In the genomic region with DNA sequence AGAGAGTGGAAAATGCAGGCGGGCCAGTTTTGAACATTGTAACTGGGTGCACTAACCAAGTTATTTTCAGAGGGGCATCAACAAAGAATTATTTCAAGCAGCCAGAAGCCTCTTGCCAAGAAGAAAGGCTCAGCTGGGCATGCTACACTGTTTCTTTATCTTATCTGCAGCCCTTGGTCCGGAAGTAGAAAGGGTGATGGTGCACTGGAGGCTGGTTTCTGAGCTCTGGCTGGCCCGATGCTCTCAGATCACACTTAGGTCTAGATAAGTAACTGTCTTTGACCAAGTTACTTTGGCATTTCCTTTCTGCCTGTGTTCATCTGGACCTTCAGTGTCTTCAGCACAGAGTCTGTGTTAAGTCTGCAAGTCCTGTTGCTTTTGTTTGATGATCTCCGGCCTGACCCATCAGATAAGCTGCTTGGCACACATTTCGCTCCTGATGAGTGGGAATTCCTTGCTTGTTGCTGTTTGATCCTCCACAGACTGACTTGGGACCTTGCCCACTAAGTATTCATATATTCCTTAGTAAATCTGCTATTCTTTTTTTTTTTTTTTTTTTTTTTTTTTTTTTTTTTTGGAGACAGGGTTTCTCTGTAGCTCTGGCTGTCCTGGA, we compare ENCODE assay signal across 20 mouse cellular contexts.
DNase-seq lines count a peak whose midpoint lies in the region; ATAC-seq and TF ChIP-seq lines count a peak whose summit lies in the region.
"Had no signal": no experiment of that assay in that cellular context is flagged by ENCODE, and none has a peak within 500 bp of the region (broad histone marks: within the 10 kb centered on the region; RNA-seq: fewer than 3 reads in every experiment).

No protein-coding gene starts in this region.

- no peaks in the 10 kb centered on the region for H3K36me3 ChIP-seq in lung, embryonic 15.5 days
- H3K36me3 ChIP-seq: embryonic facial prominence, embryonic 10.5 days; limb, embryonic 10.5 days; midbrain, embryonic 12.5 days; neural tube, embryonic 15.5 days had no signal

- no peak for TF ChIP-seq CTCF in lung, adult 2 months (IDR thresholded peaks at IDR 0.05; ENCODE audit: insufficient read depth, low read length)
- no peak for TF ChIP-seq CTCF in gastrocnemius, adult 2 months (IDR thresholded peaks at IDR 0.05)

- peak; percentile 24 to 33 for DNase-seq in heart, adult 18-20 months
- no peak for DNase-seq in heart, adult 8-10 months (ENCODE audit: low spot score)
- DNase-seq in lung, adult 2 months = no peak
- DNase-seq in heart, postnatal 10 days = peak; percentile 32 to 45
- peak; percentile 67 for DNase-seq in lung, postnatal 36 days
- no peak for DNase-seq in thymus, postnatal 25 days
- DNase-seq in gastrocnemius, adult 2 months = no peak
- DNase-seq: adrenal gland, adult 8-10 months; cerebellum, adult 11 months; cerebellum, postnatal 36 days; kidney, adult 2 months; kidney, postnatal 14 days; thymus, adult 2 months had no signal

- H3K9me3 ChIP-seq in lung, embryonic 15.5 days = no peaks in the 10 kb centered on the region
- H3K9me3 ChIP-seq: embryonic facial prominence, embryonic 10.5 days; limb, embryonic 10.5 days; midbrain, embryonic 12.5 days; neural tube, embryonic 15.5 days had no signal

- no peaks in the 10 kb centered on the region for H3K27me3 ChIP-seq in lung, embryonic 15.5 days

- intact Hi-C loops in heart, postnatal 10 days (cut with DNase I) = no loop called here
- intact Hi-C loops in gastrocnemius, adult 2 months (cut with DNase I) = no loop called here

- H3K4me1 ChIP-seq in lung, embryonic 15.5 days = peaks cover 31% of the 10 kb centered on the region
- peaks cover 16% of the 10 kb centered on the region for H3K4me1 ChIP-seq in lung, adult 2 months (ENCODE audit: control insufficient read depth, insufficient read depth, low read length)

- 38% methylated on average over 5 of the region's 5 CpGs for WGBS in lung, embryonic 15.5 days
- 32% methylated on average over 5 of the region's 5 CpGs for WGBS in lung, adult 2 months

- no peak overlapping the region for H3K4me2 ChIP-seq in lung, embryonic 15.5 days
- H3K4me2 ChIP-seq: midbrain, embryonic 12.5 days; neural tube, embryonic 15.5 days had no signal

- no peak for TF ChIP-seq POLR2A in lung, adult 2 months (IDR thresholded peaks at IDR 0.05; ENCODE audit: borderline replicate concordance, extremely low read depth, low read depth, low read length)

- no peak overlapping the region for H3K9ac ChIP-seq in lung, embryonic 15.5 days
- H3K9ac ChIP-seq: midbrain, embryonic 12.5 days; neural tube, embryonic 15.5 days had no signal

- ATAC-seq in lung, embryonic 15.5 days (ENCODE audit: borderline replicate concordance, extremely low read depth, low FRiP score, low TSS enrichment) = no peak
- ATAC-seq: forebrain, embryonic 14.5 days had no signal

- no peak overlapping the region for H3K4me3 ChIP-seq in lung, embryonic 15.5 days
- H3K4me3 ChIP-seq in lung, adult 2 months (replicated peaks; ENCODE audit: extremely low read depth, low read depth, low read length) = no peak overlapping the region
- no peak overlapping the region for H3K4me3 ChIP-seq in gastrocnemius, adult 2 months
- H3K4me3 ChIP-seq: embryonic facial prominence, embryonic 10.5 days; left cerebral cortex, adult 2 months; limb, embryonic 10.5 days; midbrain, embryonic 12.5 days; neural tube, embryonic 15.5 days had no signal

- 0 out of 2 replicates have a peak overlapping the region, but pooled peaks have one; percentile 11 for H3K27ac ChIP-seq in lung, embryonic 15.5 days
- H3K27ac ChIP-seq in gastrocnemius, adult 2 months = no peak overlapping the region
- H3K27ac ChIP-seq: embryonic facial prominence, embryonic 10.5 days; left cerebral cortex, adult 2 months; limb, embryonic 10.5 days; midbrain, embryonic 12.5 days; neural tube, embryonic 15.5 days had no signal

Comparison
In these comparisons a context has a peak if more than half of its experiments do, and no peak if none do; other contexts are left out.
1. DNase-seq: peak in heart, adult 18-20 months (2 of 2), heart, postnatal 10 days (2 of 2) and lung, postnatal 36 days (single experiment); none in heart, adult 8-10 months (single experiment), lung, adult 2 months (single experiment), thymus, postnatal 25 days (single experiment) and gastrocnemius, adult 2 months (single experiment).